Mouse (Mus musculus): ENCODE results near the gene Fkbp1a. TPM values are rescaled to one million over a fixed set of nuclear protein-coding genes. Genes with fewer than 3 reads are reported as not detected.

The Fkbp1a gene
- total RNA-seq (2014; rRNA removed) (79.2 and 79.3 TPM in 2 replicates), polyA plus RNA-seq (2015; fragmentation: Nextera tagmentation; extraction: Ambion mirVana) (598 and 619 TPM in 2 replicates)

DNA sequence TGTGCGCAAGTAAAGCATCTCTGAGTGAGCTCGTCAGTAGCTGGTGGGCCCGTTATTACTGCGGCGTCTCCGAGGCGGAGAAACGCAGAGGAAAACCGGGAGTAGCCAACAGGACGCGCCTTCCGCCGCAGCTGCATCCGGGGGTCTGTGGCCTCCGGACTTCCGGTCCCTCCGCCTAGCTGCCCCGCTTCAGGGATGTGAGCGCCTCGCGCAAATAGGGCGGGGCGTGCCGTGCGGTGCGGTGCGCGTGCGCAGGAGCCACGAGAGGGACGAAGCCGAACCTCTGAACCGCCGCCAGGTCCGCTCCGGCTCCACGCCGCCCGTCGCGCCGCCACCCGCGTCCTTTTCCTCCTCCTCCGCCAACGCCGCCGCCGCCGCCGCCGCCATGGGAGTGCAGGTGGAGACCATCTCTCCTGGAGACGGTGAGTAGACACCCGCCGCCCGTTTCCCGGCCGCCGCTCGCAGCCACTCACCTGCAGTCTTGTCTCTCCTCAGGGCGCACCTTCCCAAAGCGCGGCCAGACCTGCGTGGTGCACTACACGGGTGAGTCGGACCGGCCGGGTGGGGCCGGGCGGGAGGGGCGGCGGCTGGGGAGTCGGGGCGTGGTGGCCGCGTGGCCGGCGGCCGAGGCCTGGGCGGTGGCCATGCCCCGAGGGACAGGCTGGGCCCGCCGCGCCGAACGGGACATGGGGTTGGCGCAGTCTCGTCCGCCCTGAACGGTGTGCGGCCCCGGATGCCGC, at the start of gene Fkbp1a:
Gene Fkbp1a (plus strand): TSS at position 161 of the 740 bp plus-strand sequence.
- peak; percentile 35; the same call in 1 of the 2 replicates for TF ChIP-seq CTCF (IDR thresholded peaks at IDR 0.05)

DNA sequence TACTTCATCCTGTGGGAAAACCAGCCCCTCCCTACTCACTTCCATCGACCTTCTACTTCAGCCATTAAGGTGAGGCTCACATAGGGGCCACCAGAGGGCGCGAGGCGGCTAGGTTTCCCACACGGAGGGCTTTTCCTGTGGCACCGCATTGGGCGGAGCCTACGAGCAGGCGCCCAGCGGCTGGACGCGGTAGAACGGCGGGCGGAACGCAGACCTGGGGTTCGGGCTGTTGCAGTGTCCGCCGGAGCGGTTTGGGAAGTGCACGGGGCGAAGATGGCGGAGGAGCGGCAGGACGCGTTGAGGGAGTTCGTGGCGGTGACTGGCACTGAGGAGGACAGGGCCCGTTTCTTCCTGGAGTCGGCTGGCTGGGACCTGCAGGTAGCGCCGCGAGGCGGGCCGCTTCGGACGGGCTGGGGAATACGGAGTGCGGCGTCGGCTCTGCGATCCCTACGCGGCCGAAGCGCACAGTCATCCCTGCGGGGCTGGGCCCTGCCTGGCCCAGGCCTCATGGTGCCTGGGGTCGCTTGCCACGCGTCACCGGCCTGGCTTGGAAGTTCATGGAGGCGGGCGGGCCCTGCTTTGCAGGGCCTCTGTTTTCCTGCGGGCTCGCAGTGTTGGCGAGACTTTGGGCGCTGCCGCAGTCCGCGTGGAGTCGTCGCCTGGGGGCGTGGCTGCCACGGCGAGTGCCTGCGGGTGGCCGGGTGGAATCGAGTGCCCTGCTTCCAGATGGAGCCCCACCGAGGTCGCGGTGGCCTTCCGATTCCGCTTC, 48.1 kb upstream of the Fkbp1a start, which contains the start of gene Nsfl1c:
Gene Nsfl1c (plus strand): TSS at position 148 of the 769 bp plus-strand sequence.
- Histone ChIP-seq H3K4me1 (ENCODE audit: insufficient read depth, low read length) (no peaks in the 10 kb centered on the region; the same call in 1 of the 2 replicates), H3K27me3 (ENCODE audit: insufficient read depth, low read length) (no peaks in the 10 kb centered on the region), H3K4me3 (ENCODE audit: low read depth, low read length) (peak within 1 kb of the TSS; percentile 72), H3K4me2 (ENCODE audit: low read depth, low read length, poor library complexity, severe bottlenecking) (peak within 1 kb of the TSS; percentile 68), H3K9ac (replicated peaks; ENCODE audit: low read length, poor library complexity, severe bottlenecking) (peak within 1 kb of the TSS; percentile 85), H3K36me3 (ENCODE audit: insufficient read depth, low read length) (peaks cover 18% of the 10 kb centered on the region), H3K27ac (ENCODE audit: low read depth, low read length) (peak within 1 kb of the TSS; percentile 59; the same call in 1 of the 2 replicates), H3K9me3 (ENCODE audit: low read length) (no peaks in the 10 kb centered on the region)
- under 1% methylated on average over 73 of the region's 73 CpGs for WGBS
- ATAC-seq (ENCODE audit: low FRiP score) (peak; percentile 100), DNase-seq (ENCODE audit: low spot score) (peak; percentile 98)
- peak; percentile 98 for TF ChIP-seq CTCF (IDR thresholded peaks at IDR 0.05)

More for the DNA sequence above, at the start of gene Fkbp1a:
- Histone ChIP-seq H3K4me2 (ENCODE audit: low read depth, low read length, poor library complexity, severe bottlenecking) (peak within 1 kb of the TSS; percentile 73), H3K4me3 (ENCODE audit: low read depth, low read length) (peak within 1 kb of the TSS; percentile 90), H3K27ac (ENCODE audit: low read depth, low read length) (peak within 1 kb of the TSS; percentile 87), H3K4me1 (ENCODE audit: insufficient read depth, low read length) (peaks cover 13% of the 10 kb centered on the region; the same call in 1 of the 2 replicates), H3K9ac (replicated peaks; ENCODE audit: low read length, poor library complexity, severe bottlenecking) (peak within 1 kb of the TSS; percentile 96), H3K36me3 (ENCODE audit: insufficient read depth, low read length) (peaks cover 10% of the 10 kb centered on the region; the same call in 1 of the 2 replicates), H3K27me3 (ENCODE audit: insufficient read depth, low read length) (no peaks in the 10 kb centered on the region), H3K9me3 (ENCODE audit: low read length) (no peaks in the 10 kb centered on the region)
- ATAC-seq (ENCODE audit: low FRiP score) (peak; percentile 97), DNase-seq (ENCODE audit: low spot score) (peak; percentile 97)
- WGBS, result under 1% methylated on average over 68 of the region's 93 CpGs

DNA sequence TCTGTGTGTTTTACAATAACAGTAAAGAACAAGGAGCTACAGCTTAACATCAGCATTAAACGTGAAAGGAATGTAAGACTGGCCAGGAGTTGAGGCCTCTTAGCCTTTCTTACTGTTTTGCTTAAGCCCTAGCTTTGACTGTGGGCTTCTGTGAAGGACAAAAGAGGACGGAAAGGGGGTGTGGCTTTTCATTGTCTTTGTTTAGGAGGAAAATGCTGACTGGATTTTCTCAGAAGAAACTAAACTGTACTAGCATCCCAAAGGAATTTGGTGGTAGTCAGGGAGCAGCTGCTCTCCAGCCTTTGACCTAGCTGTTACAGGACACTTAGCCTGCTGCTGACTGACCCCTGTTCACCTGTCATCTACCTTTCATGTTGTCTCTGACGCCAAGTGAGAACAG, 43.9 kb upstream of the Fkbp1a start:
- H3K4me1 ChIP-seq (ENCODE audit: insufficient read depth, low read length), result no peaks in the 10 kb centered on the region; the same call in 1 of the 2 replicates
- H3K9me3 ChIP-seq (ENCODE audit: low read length), result no peaks in the 10 kb centered on the region
- no peak overlapping the region for H3K4me2 ChIP-seq (ENCODE audit: low read depth, low read length, poor library complexity, severe bottlenecking)
- TF ChIP-seq CTCF (IDR thresholded peaks at IDR 0.05), result no peak
- WGBS, result 41% methylated on average over 3 of the region's 3 CpGs
- no peaks in the 10 kb centered on the region for H3K27me3 ChIP-seq (ENCODE audit: insufficient read depth, low read length)
- no peak overlapping the region for H3K4me3 ChIP-seq (ENCODE audit: low read depth, low read length)
- ATAC-seq (ENCODE audit: low FRiP score) (no peak), DNase-seq (ENCODE audit: low spot score) (no peak)
- peaks cover 42% of the 10 kb centered on the region for H3K36me3 ChIP-seq (ENCODE audit: insufficient read depth, low read length)
- no peak overlapping the region for H3K27ac ChIP-seq (ENCODE audit: low read depth, low read length)
- H3K9ac ChIP-seq (replicated peaks; ENCODE audit: low read length, poor library complexity, severe bottlenecking), result no peak overlapping the region

DNA sequence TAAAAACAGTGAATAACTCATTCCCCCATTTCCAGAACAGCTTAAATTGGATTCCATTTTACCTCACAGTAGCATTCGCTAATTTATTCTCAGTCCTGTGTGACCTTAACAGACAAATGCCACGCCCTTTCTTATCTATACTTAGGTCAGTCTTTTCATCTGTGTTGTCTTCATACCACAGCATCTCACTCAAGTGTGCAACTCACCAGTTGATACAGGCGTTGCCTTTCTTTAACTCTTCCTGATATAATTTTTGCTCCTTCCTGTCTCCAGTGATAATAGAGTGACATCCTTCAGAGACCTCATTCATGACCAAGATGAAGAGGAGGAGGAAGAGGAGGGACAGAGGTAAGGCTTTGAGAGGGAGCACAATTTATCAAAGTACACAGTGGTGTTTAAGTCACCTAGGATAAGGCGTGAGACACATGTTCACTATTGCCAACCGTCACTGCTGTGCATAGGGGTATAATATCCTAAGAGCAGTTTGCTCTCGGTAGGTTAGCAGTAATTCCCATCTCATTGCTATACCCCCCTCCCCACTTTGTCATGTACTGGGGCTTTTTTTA, 41.8 kb upstream of the Fkbp1a start:
- DNase-seq (ENCODE audit: low spot score) (no peak), ATAC-seq (ENCODE audit: low FRiP score) (no peak)
- H3K4me2 ChIP-seq (ENCODE audit: low read depth, low read length, poor library complexity, severe bottlenecking), result no peak overlapping the region
- no peak for TF ChIP-seq CTCF (IDR thresholded peaks at IDR 0.05)
- WGBS, result 97% methylated on average over 6 of the region's 6 CpGs
- H3K4me3 ChIP-seq (ENCODE audit: low read depth, low read length), result no peak overlapping the region
- H3K36me3 ChIP-seq (ENCODE audit: insufficient read depth, low read length), result peaks cover 57% of the 10 kb centered on the region
- H3K4me1 ChIP-seq (ENCODE audit: insufficient read depth, low read length), result no peaks in the 10 kb centered on the region; the same call in 1 of the 2 replicates
- no peaks in the 10 kb centered on the region for H3K27me3 ChIP-seq (ENCODE audit: insufficient read depth, low read length)
- no peaks in the 10 kb centered on the region for H3K9me3 ChIP-seq (ENCODE audit: low read length)
- H3K9ac ChIP-seq (replicated peaks; ENCODE audit: low read length, poor library complexity, severe bottlenecking), result no peak overlapping the region
- no peak overlapping the region for H3K27ac ChIP-seq (ENCODE audit: low read depth, low read length)

DNA sequence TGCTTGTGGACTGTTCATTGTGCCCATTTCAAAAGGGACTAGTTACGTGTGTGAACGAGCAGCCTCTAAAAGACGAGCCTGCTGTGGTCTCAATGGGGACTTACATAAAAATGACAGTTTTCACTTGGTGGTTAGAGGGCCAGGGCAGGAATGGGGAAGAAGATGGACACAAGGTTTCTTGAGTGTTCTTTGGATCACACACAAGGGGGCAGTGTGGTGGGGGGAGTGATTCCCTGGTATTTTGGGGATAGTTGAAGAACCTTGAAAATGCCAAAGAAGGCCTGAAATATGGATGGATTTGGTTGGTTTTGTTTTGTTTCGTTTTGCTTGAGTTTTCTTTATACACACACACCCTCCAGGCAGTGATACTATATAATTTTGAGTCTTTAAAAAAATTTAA, 38.1 kb upstream of the Fkbp1a start:
- H3K4me3 ChIP-seq (ENCODE audit: low read depth, low read length), result no peak overlapping the region
- no peak overlapping the region for H3K4me2 ChIP-seq (ENCODE audit: low read depth, low read length, poor library complexity, severe bottlenecking)
- H3K27me3 ChIP-seq (ENCODE audit: insufficient read depth, low read length), result no peaks in the 10 kb centered on the region
- WGBS, result 91% methylated on average over 4 of the region's 4 CpGs
- H3K27ac ChIP-seq (ENCODE audit: low read depth, low read length), result no peak overlapping the region
- peak; percentile 32 for TF ChIP-seq CTCF (IDR thresholded peaks at IDR 0.05)
- no peaks in the 10 kb centered on the region for H3K9me3 ChIP-seq (ENCODE audit: low read length)
- DNase-seq (ENCODE audit: low spot score) (no peak), ATAC-seq (ENCODE audit: low FRiP score) (no peak)
- no peak overlapping the region for H3K9ac ChIP-seq (replicated peaks; ENCODE audit: low read length, poor library complexity, severe bottlenecking)
- no peaks in the 10 kb centered on the region for H3K4me1 ChIP-seq (ENCODE audit: insufficient read depth, low read length)
- H3K36me3 ChIP-seq (ENCODE audit: insufficient read depth, low read length), result peaks cover 64% of the 10 kb centered on the region

All from midbrain, postnatal 0 days (tissue).